Mouse (Mus musculus): ENCODE data around the gene Trim8.

GRCm38 (mm10) chr19:46548110-46548509, 46.6 kb downstream of the Trim8 start:
- TF ChIP-seq EP300 (IDR thresholded peaks at IDR 0.05; ENCODE audit: low read depth) = no peak
- no peak for TF ChIP-seq CTCF (IDR thresholded peaks at IDR 0.05; ENCODE audit: low read depth)
